8 mouse cellular contexts compared by ENCODE assay signal in genomic region chr9:117252411-117252861, GRCm38 (mm10).
DNase-seq lines count a peak whose midpoint lies in the region; ATAC-seq and TF ChIP-seq lines count a peak whose summit lies in the region.

No protein-coding gene starts in this region.

- 0% methylated on average over 10 of the region's 10 CpGs for WGBS in stomach, embryonic 16.5 days

- peak overlapping the region; percentile 74 for H3K9ac ChIP-seq in stomach, embryonic 16.5 days (ENCODE audit: low read length)

- peak; percentile 68 for DNase-seq in MN1 (ENCODE audit: low spot score)
- peak; percentile 68 for DNase-seq in heart, postnatal 4 days
- peak; percentile 43 for DNase-seq in left cerebral cortex, postnatal 4 days

- H3K36me3 ChIP-seq in megakaryocyte, embryonic 14.5 days (replicated peaks; ENCODE audit: low read length), result no peaks in the 10 kb centered on the region
- no peaks in the 10 kb centered on the region for H3K36me3 ChIP-seq in stomach, embryonic 16.5 days (ENCODE audit: control insufficient read depth, insufficient read depth, low read length)

- peak overlapping the region; percentile 51 for H3K4me3 ChIP-seq in bone marrow macrophage, adult 2 months (ENCODE audit: insufficient read depth, low read length)
- H3K4me3 ChIP-seq in megakaryocyte, embryonic 14.5 days (replicated peaks), result peak overlapping the region; percentile 91
- H3K4me3 ChIP-seq in stomach, embryonic 16.5 days (replicated peaks; ENCODE audit: low read length), result peak overlapping the region; percentile 60

- TF ChIP-seq CTCF in bone marrow macrophage, adult 2 months (IDR thresholded peaks at IDR 0.05; ENCODE audit: low read depth, low read length), result no peak

- H3K27me3 ChIP-seq in megakaryocyte, embryonic 14.5 days (replicated peaks), result peaks cover 20% of the 10 kb centered on the region
- no peaks in the 10 kb centered on the region for H3K27me3 ChIP-seq in stomach, embryonic 16.5 days (ENCODE audit: control insufficient read depth, insufficient read depth, low read length)

- peak overlapping the region; percentile 67 for H3K4me2 ChIP-seq in stomach, embryonic 16.5 days (ENCODE audit: low read depth, low read length)

- no peaks in the 10 kb centered on the region; the same call in 1 of the 2 replicates for H3K4me1 ChIP-seq in bone marrow macrophage, adult 2 months (ENCODE audit: control insufficient read depth, insufficient read depth, low read length)
- peaks cover 9% of the 10 kb centered on the region for H3K4me1 ChIP-seq in megakaryocyte, embryonic 14.5 days
- peaks cover 13% of the 10 kb centered on the region for H3K4me1 ChIP-seq in stomach, embryonic 16.5 days (ENCODE audit: control insufficient read depth, insufficient read depth, low read length)

- peaks cover 4% of the 10 kb centered on the region; the same call in 1 of the 2 replicates for H3K9me3 ChIP-seq in megakaryocyte, embryonic 14.5 days
- no peaks in the 10 kb centered on the region for H3K9me3 ChIP-seq in stomach, embryonic 16.5 days (replicated peaks; ENCODE audit: control insufficient read depth, low read length)

- no peak overlapping the region for H3K27ac ChIP-seq in bone marrow macrophage, adult 2 months (ENCODE audit: insufficient read depth, low read depth, low read length)
- peak overlapping the region; percentile 89 for H3K27ac ChIP-seq in stomach, embryonic 16.5 days (ENCODE audit: low read length)

- intact Hi-C loops in left cerebral cortex, postnatal 4 days (cut with DNase I), result no loop called here

- TF ChIP-seq POLR2A in bone marrow macrophage, adult 2 months (IDR thresholded peaks at IDR 0.05; ENCODE audit: borderline replicate concordance, low read depth, low read length), result no peak

- ATAC-seq in frontal cortex, adult (ENCODE audit: low TSS enrichment), result peak; percentile 51
- peak; percentile 85; the same call in 1 of the 2 replicates for ATAC-seq in stomach, embryonic 16.5 days (ENCODE audit: insufficient read depth, low FRiP score)
- no peak for ATAC-seq in inflammation-experienced regulatory T-cells, adult 6 months
